Mouse (Mus musculus) spleen, adult 18-20 months (tissue): ENCODE measurements at regions not wholly inside any gene's neighbourhood (a gene's known extent, or its start where the extent isn't known, plus 50 kb on each side); places are given as distances from the start of the nearest gene placed in this dataset.

Experiments used
- DNase-seq, 2 experiments: peaks; one replicate each; pipeline ENCODE4 v3.0.0; 2022; ENCODE audit warnings: mixed read lengths in 2 of 2

GRCm38 (mm10) chr7:110679916-110680315 lies 52.5 kb downstream of the Adm start:
- no peak for DNase-seq

DNA sequence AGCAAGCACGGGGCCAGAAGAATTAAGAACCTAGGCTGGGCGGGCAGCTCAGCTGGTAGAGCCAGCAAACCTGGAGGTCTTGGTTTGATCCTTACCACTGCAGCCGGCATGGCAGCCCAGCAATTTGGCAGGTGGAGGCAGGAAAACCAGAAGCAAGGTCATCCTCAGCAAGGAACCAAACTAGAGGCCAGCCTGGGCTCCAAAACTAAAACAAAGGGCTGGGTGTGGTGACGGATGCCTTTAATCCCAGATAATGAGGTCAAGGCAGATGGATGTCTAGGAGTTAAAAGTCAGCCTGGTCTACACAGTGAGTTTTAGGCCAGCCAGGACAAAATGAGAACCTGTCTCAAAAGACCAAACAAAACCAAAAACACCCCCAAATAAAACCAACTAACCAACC lies 55.5 kb downstream of the Adm start:
- no peak for DNase-seq

- peak; percentile 69 to 74 for DNase-seq
These were observed 61.6 kb downstream of the Adm start for GRCm38 (mm10) chr7:110688884-110689681.

DNA sequence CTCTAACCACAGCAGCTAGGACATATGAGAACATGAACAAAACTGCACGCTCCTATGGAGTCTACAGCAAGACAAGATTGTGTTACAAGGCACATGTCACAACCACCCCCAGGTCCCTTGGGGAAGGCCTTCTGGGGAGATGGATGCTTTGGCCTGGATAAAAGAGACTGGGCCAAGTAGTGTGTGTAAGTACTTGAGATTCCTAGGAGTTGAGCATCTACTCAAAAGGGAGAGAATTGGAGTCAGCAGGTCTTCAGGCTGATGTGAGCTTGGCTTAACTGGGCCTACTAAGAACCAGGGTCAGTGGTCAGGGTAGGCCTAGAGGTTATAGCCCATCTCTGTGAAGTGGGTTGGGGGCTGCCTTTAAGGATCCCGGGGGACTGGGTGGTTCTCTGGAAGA lies 62.8 kb downstream of the Adm start:
- no peak for DNase-seq

DNA sequence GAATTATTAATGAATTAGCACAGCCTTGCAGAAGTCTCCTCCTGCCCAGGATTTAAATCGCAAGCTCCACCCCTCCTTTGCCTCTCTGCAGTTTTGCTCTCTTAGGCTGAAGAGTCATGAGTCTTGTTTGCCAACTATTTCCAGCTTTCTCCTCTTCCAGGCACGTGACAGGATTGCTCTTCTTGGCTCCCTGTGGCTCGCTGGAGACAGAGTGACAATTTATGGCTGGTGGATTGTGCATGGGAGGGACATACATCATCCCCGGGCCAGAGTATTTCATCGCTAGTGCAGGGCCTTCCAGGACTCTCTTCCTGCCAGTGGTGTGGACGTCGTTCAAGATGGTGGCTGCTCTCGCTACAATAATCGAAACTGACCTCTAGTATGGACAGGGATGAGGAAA lies 63.4 kb downstream of the Adm start:
- DNase-seq = no peak

DNA sequence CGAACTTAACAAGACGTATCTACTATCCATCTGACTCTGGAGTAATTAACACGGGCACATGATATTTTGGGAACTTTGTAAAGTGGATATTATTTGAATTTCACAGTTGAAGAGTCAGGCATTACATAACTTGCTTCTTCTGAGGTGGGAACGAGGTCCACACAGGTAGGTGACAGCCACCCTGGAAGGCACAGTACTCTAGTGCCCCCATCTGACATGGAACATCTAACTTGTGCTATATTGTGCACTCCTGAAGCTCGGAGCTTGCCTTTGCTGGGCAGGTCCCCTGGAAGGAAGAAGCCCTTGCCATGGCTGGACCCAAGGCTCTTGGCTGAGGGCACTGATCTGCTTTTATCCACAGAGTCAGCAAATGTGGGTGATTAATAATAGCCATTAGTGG lies 66.8 kb downstream of the Adm start:
- no peak for DNase-seq

DNA sequence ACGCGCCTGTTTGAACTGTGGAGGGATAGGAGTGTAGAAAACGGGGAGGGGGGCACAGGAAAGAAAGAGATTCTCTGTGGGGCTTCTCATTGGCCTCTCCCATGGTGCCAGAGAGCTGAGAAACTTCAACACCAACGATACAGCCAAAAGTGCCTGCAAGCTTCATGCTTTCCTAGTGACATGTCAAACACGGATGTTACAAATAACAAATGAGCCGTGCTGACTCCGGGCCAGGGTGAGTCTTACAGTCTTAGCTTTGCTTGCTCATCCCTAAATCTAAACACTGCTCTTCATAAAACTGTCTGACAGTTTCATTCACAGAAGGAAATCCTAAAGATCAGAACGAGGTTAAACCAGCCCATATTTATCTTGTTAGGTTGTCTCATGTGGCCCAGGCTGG lies 68.3 kb downstream of the Adm start:
- no peak for DNase-seq

GRCm38 (mm10) chr7:110698211-110699153 lies 69.5 kb upstream of the Ampd3 start:
- no peak for DNase-seq

GRCm38 (mm10) chr7:110699596-110699995 lies 68.4 kb upstream of the Ampd3 start:
- DNase-seq = no peak

DNA sequence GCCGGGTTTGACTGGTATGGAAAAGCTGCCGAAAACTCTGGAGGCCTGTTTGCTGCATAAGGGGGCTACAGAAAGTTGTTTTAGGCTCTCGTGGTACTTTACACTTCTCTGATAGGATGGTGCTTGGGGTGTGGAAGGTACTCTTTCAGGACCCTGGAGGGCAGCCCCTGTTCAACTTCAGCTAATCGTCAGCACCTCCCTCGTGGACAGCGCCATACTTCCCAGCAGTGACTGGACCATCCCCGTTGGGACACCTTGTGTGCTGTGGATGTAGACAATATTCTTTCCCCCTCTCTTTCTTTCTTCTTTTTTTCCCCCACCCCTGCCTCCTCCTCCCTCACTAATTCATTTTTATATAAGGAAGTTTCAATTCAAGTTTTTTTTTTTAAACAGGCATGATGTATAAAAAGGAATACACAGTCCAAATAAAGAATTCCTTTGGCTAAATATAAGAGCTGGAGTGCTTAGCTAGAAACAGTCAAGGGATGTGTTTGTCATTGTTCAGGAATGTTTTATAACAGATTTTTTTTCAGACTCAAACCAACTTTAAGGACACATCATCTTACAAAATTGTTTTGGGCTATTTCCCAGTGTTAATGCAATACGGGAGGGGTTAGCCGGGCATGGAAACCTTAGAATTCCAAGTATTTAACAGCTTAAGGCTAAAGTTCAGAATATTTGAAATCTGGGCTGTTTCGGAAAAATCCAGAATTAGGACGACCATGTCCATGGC lies 66.2 kb upstream of the Ampd3 start:
- DNase-seq = no peak

GRCm38 (mm10) chr7:110702414-110702783 lies 65.6 kb upstream of the Ampd3 start:
- no peak for DNase-seq

- no peak for DNase-seq
These were observed 62.5 kb upstream of the Ampd3 start for GRCm38 (mm10) chr7:110705311-110706000.

- no peak for DNase-seq
These were observed 61.9 kb upstream of the Ampd3 start for GRCm38 (mm10) chr7:110706001-110706695.

DNA sequence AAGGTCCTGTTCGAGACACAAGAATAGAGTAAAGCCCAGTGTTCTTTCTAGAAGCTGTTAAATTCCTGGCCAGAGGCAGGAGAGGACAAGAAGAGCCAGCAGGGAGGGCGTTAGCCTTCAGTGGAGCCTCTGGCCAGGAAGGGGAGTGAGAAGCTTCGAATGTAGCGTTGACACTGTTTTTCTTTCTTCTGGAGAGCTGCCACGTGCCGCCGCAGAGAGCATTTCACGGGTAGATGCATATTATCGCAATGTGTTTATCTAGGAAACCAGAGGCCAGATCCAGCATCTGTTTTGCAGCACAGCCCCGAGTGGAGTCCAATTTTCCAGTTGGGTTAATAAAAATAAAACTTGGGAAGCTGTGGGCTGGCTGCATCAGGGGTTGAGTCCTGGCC lies 61.3 kb upstream of the Ampd3 start:
- DNase-seq = no peak

- DNase-seq = no peak
These were observed 59.9 kb upstream of the Ampd3 start for GRCm38 (mm10) chr7:110708116-110708515.

GRCm38 (mm10) chr7:110708781-110709180 lies 59.2 kb upstream of the Ampd3 start:
- DNase-seq = no peak

DNA sequence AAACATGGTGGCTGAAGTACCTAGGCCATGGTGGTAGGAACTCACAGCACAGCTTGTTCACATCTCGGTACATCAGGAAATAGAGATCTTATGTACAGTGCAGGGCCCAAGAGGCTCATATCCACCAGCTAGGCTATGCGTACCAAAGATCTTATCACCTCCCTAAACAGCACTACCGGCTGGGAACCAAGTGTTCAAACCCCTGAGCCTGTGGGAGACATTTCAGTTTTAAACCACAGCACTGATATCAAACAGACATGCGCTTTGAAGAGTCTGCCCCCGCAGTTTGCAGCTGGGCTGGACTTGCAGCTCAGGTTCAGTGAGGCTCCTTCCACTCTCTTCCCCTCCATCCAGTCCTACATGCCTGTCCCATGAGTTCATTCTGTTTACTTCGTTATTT lies 58.4 kb upstream of the Ampd3 start:
- no peak for DNase-seq

DNA sequence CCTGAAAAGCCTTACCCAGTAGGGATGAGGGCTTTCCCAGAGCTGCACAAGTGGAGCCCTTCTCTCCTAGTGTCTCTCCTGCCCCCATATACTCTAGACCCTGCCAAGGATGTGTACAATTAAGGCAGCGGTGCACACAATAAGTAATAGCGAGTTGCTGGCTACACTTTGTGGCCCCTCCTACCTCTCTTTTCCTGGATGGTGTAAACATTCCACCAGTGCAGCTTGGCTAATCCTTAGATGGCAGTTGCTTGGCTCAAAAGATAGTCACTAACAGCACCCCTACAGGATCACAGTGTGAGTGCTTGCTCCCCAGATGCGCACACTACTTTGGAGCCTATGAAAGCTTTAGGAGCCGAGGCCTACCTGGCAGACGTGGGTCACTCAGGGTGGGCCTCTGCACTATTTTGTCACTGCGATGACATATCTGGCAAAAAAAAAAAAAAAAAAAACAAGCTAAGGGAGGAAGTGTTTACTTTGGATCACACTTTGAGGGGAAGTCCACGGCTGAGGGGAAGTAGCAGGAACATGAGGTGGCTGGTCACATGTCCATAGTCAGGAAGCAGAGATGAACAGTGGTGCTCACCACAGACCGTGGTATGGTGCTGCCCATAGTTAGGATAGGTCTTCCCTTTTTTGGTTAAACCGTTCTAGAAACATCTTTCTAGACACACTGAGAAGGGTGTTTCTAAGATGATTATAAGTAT lies 57.6 kb upstream of the Ampd3 start:
- no peak for DNase-seq

GRCm38 (mm10) chr7:110713661-110714060 lies 54.3 kb upstream of the Ampd3 start:
- no peak for DNase-seq

GRCm38 (mm10) chr7:110715110-110715509 lies 52.9 kb upstream of the Ampd3 start:
- no peak for DNase-seq

GRCm38 (mm10) chr7:110715545-110715944 lies 52.5 kb upstream of the Ampd3 start:
- DNase-seq = no peak
